Mouse (Mus musculus): ENCODE data around the gene Pdzk1ip1.
A peak's percentile ranks its signal among the peaks of the same experiment; 100 is the strongest.

Gene Pdzk1ip1

GRCm38 (mm10) chr4:115088611-115089338, at the start of gene Pdzk1ip1:
Pdzk1ip1 (plus strand) TSS chr4:115088708.
- no peak for DNase-seq (ENCODE audit: extremely low spot score)

DNA sequence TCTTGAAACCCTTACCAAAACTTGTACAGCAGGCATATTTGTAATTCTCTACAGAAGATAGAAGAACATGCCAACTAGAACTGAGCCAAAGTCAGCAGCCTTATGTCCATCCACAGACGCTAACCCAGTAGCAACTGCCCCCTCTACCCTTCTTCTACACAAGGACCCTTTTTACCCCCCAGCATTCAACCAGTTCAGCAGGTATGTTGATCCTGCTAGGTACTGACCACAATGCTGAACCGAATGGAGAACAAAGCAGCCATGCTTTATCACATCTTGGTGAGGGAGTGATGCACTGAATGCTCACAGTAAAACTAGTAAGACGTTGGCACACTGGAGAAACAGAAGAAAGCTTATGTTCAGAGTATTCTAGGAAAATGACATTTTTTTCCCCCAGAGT, 42.9 kb upstream of the Pdzk1ip1 start:
- DNase-seq (ENCODE audit: extremely low spot score): no peak

DNA sequence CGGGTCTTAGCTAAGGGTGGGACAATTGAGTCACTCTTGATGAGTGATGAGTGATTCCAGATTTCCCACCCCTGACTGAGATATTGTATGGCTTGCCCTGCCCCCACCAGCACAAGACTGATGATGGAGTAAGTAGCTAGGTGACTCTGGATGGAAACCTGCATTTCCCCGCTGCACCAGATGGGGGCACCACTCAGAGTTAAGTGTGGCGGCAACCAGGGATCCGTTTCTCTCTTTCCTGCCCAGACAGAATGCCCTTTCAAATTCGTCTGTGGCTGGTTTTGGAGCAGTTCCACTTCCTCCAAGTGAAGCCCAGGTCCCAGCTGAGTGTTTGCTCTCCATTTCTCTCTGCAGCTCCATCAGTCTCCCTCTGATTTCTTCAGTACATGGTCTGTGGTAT, 40.8 kb upstream of the Pdzk1ip1 start:
- peak; percentile 57 for DNase-seq (ENCODE audit: extremely low spot score)

DNA sequence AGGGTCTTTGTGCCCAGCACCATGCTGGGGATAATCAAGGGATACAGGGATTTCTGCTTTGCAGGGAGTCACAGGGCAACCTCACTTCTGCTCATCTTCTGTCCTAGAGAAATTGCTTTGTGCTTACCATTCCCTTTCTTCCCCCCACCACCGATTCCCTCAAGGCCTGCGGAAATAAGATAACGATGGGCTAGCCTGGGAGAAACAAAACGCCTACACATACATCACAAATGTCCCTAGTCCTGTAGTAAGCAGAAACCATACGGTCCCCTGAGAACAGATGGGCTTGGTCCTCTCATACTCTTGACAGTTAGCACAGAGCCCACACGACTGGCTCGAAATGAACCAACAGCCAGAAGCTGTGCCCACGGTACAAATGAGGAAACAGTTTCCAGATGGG, 40.3 kb upstream of the Pdzk1ip1 start:
- no peak for DNase-seq (ENCODE audit: extremely low spot score)

GRCm38 (mm10) chr4:115051245-115051644, 37.3 kb upstream of the Pdzk1ip1 start:
- no peak for DNase-seq (ENCODE audit: extremely low spot score)

DNA sequence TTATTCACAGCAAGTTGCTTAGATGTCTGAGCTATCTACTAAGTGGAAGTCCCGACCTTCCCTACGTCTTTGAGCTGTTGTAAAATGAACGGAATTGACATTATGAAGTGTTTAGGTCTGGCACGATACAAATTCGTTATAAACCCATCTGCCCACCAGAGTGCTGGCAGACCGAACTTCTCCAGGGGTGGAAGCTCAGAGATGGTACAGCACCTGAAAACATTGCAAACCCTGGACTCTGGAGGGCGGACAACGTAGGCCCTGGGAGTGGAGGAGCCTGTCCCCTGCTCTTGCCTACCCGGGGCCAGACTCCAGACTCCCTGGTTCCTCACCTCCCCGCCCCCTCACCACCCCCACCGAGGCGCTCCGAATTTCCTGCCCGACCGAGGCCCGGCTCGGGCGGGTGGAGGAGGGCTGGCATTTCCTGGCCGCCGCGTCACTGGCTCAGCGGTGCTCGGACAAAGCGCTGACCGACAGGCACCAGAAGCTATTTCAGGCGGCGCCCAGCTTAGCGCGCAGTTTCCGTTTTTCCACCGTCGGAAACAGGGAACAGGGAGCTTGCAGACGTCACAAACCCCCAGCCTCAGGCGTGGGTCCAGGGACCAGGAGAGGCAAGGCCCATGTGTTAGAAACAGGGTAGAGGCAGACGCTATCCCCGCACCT, 36.0 kb upstream of the Pdzk1ip1 start:
- DNase-seq (ENCODE audit: extremely low spot score): peak; percentile 70

GRCm38 (mm10) chr4:115055044-115055443, 33.5 kb upstream of the Pdzk1ip1 start:
- no peak for DNase-seq (ENCODE audit: extremely low spot score)

GRCm38 (mm10) chr4:115055691-115056090, 32.8 kb upstream of the Pdzk1ip1 start:
- DNase-seq (ENCODE audit: extremely low spot score): no peak

- DNase-seq (ENCODE audit: extremely low spot score): peak; percentile 71
Observed at GRCm38 (mm10) chr4:115056371-115056920, 32.1 kb upstream of the Pdzk1ip1 start, which contains the start of gene Tal1. Tal1 (plus strand) TSS chr4:115056426.

DNA sequence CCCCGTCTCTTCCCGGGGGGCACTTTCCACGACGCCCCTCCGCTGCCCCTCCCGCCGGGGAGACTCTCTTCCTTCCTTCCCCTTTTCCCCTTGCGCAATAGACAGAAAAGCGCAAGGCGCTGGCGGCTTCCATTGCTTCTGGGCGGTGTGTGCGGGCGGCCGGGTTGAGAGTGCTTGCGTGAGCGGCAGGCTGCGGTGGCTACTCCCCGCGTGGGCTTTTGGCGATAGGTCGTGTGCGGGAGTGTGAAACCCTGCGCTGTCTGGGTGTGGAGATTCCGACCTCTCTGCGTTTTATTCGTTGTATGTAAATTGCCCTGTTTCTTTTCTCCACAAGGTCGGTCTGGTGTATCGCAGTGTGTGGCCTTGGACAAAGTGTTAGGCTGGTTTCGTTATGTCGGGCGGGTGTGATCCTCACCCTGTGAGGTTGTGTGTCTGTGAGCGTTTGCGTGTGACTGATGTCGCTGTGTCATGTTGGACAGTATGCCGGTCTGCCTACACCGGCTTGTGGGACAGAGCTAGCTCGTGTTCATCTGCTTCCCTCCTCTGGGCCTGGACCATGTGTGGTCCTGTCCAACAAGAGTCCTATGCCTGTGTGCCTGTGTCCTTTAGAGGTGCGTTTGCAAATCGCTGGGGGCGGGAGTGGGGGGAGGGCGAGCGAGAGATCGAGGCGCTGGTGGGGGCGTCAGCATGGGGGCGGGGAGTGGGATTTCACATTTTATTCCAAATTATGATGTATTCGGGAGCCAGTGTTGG, 31.4 kb upstream of the Pdzk1ip1 start:
- peak; percentile 76 for DNase-seq (ENCODE audit: extremely low spot score)

DNA sequence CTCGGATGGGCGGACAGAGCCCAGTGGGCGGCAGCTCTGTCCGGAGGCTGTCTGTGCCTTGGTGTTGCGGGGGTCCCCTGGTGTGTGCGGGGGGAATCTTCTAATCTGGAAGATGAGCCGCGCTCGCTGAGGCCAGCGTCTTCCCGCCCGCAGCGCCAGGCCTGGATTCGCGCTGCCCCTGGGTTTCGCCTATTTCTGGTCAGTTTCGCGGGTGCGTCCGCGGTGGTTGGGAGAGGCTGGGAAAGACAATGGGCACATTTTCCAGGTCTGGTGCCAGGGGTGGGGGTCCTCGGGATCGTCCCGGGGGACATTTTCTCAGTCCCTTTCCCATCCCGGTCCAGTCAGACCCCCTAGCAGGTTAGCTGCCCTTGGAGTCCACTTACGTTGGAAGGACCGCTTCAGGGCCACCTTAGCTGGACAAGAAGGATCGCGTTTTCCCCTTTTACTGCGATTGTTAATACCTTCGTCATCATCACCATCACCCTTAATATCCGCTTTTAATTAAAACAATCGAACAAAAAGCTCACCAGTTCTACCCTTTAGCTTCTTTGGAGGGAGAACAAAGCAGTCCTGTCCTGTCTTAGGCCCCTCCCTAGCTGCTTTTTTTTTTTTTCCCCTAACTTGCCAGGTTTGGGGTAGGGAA, 30.7 kb upstream of the Pdzk1ip1 start:
- DNase-seq (ENCODE audit: extremely low spot score): peak; percentile 60

GRCm38 (mm10) chr4:115058317-115058761, 30.2 kb upstream of the Pdzk1ip1 start:
- no peak for DNase-seq (ENCODE audit: extremely low spot score)

GRCm38 (mm10) chr4:115058871-115059590, 29.5 kb upstream of the Pdzk1ip1 start:
- no peak for DNase-seq (ENCODE audit: extremely low spot score)

GRCm38 (mm10) chr4:115059871-115060270, 28.6 kb upstream of the Pdzk1ip1 start:
- DNase-seq (ENCODE audit: extremely low spot score): no peak

GRCm38 (mm10) chr4:115060753-115061152, 27.8 kb upstream of the Pdzk1ip1 start:
- DNase-seq (ENCODE audit: extremely low spot score): no peak

- DNase-seq (ENCODE audit: extremely low spot score): no peak
Observed at GRCm38 (mm10) chr4:115062540-115062874, 26.0 kb upstream of the Pdzk1ip1 start.

- DNase-seq (ENCODE audit: extremely low spot score): peak; percentile 61
Observed at GRCm38 (mm10) chr4:115062875-115063517, 25.5 kb upstream of the Pdzk1ip1 start.

DNA sequence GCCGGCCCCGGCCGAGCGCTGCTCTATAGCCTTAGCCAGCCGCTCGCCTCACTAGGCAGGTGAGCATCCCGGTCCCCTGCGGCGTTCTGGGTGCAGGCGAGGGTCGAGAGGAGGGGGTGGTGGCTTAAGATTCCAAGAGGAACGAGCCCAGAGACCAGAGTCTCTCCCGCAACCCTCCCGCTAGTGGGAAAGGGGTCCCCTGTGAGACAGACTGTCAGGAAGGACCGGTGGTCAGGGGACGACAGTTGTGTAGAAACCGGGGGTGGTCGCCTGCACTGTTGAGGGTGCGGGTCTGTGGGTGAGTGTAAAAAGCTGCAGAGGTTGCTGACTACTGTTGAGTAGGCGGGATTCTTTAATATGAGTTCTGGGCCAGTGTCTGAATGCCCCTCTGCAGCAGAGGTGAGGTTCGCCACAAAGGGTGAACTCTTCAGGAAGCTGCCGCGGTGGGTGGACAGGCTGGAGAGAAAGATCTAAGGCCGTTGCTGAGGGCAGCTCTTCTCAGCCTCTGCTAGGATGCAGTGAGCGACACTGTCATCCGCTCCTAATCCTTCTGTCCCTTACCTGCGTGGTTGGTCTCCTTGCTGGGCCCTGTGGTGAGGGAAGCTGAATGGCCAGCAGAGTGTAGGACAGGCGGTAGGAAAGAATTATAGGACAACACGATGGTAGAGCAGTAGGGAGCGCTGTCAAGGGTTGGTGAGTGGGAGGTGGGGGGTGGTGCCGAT, 24.8 kb upstream of the Pdzk1ip1 start:
- no peak for DNase-seq (ENCODE audit: extremely low spot score)

- no peak for DNase-seq (ENCODE audit: extremely low spot score)
Observed at GRCm38 (mm10) chr4:115071668-115072067, 16.8 kb upstream of the Pdzk1ip1 start.

- DNase-seq (ENCODE audit: extremely low spot score): no peak
Observed at GRCm38 (mm10) chr4:115074789-115075188, 13.7 kb upstream of the Pdzk1ip1 start.

Data from embryo, embryonic 9.5 days (tissue).